Mouse (Mus musculus) mesoderm, embryonic 11.5 days (tissue): ENCODE measurements around the gene Zc3h15.
A peak's percentile ranks its signal among the peaks of the same experiment; 100 is the strongest.
"Not testable (repeated sequence)": the region's sequence is repeated elsewhere in the genome, so short reads cannot be mapped to it uniquely, and the experiment has no call there.

Source experiments
- DNase-seq: peaks from one replicate; pipeline ENCODE4 v3.0.0-alpha.2; 2012; ENCODE audit warnings: low read depth, low spot score

The Zc3h15 gene

DNA sequence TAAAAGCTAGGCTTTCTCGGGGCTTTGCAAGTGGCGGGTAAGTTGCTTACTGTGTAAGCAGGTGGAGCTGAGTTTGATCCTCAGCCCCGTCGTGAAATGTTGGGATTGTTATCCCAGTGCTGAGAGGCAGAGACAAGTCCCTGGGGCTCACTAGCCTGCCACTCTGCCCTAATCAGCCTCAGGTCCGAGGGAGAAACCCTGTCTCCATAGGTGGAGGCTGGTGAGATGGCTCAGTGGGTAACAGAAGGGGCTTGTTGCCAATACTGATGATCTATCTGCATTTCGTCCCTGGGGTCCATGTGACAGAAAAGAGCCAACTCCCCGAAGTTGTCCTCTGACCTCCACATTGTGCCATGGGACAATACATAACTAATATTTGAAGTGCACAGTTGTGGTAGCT, 30.2 kb downstream of the Zc3h15 start:
- peak; percentile 22 for DNase-seq

GRCm38 (mm10) chr2:83674896-83675295, 30.7 kb downstream of the Zc3h15 start:
- DNase-seq, result no peak

GRCm38 (mm10) chr2:83675681-83676080, 31.4 kb downstream of the Zc3h15 start:
- DNase-seq, result no peak

DNA sequence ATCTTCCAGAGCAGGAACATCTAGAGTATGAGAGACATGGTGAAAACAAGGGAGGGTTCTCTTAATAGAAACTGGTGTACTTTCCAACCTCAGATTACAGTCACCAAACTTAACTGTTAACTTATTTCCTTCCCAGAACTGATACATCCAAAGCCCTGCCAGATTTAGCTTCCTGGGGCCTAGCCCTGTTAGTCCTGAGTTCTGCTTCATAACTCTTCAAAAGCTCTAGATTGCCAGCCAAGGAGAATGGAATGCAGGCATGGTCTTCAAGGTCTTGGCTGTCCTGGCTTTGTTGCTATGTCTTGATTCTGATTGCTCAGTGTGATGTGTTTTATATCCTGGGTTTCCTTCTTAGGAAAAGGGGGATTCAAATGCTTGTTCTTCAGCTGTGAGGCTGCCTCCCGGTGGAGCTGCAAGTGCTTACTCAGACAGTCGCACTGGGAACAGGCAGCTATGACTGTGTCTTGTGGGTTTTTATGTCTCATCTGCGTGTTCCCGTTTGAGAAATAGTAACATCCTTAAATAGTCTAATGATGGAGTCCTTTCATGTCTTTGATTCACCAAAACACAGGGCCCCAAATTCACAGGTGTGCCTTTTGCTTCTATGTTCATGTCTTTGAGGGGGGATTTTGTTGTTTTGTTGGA, 32.1 kb downstream of the Zc3h15 start:
- DNase-seq, result no peak

DNA sequence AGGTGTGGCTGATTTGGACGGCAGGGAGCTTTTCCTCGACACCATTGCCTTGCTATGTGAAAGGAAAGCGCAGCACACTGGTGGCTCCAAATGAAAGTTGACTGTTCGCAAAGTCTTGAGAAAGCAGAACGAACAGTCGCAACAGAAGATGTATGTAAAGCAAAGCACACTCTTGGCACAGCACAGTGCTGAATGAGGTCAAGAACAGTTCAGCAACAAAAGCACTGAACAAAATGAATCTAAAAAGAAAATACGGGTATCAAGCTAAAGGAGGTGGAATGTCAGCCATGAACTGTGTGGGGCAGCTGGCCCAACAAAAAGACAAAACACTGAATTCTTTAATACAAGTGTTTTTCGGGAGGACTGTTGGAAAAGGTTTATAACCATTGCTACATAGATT, 37.1 kb downstream of the Zc3h15 start:
- no peak for DNase-seq

DNA sequence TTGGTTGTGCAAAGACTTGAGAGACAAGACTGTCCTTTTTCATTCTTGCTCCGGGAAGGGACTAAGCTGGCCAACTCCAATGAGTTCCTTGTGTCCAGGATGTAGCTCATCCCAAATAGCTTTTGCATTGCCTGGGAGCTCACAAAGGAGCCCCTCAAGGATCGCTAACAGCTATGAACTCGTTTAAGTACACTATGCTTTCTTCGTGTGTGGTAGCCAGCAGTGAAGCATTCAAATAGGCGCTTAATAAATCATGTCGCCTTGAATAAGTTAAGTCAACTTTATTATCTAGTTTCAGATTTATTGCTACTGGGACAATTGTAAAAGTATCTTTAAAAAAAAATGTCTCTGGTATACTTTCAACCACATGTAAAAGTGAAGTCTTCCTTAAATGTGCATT, 37.5 kb downstream of the Zc3h15 start:
- DNase-seq, result peak; percentile 73

GRCm38 (mm10) chr2:83682282-83682681, 38.0 kb downstream of the Zc3h15 start:
- peak; percentile 72 for DNase-seq

- no peak for DNase-seq
Observed at GRCm38 (mm10) chr2:83683731-83684519, 39.7 kb downstream of the Zc3h15 start.

DNA sequence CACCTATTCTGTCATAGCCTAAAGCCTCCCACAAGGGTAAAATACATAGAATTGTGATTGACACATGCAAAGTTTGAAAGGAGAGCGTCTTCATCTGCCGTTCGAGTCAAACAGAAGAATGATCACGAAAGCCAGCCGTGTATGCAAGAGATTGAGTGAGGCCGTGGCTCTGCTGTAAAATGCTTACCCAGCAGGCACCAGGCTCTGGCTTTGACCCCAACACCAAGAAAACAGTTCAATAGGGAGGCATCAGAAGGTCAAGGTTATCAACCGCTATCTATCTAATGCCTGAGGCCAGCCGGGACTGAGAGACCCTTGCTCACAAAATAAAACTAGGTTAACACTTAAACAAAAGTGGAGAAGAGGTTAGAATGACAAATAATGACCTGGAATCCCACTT, 40.5 kb downstream of the Zc3h15 start:
- DNase-seq, result no peak

DNA sequence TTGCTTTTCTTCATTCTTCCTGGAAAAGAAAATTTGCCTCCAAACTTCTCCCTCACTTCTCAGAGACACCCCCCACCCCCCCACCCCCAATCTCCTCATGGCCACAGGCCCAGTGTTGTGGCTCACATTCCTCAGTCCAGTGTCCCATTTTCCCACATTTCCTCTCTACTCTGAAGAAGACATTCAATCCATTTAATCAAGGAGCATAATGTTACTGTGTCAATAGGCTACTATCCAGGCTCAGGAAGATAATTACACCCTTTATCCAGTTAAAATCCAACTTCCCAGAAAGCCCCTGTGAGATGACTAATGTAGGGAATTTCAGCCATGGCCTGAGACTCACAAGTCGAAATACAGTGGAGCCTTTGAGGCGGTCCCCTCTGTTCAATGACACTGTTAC, 46.1 kb downstream of the Zc3h15 start:
- no peak for DNase-seq

GRCm38 (mm10) chr2:83692651-83693545, 48.7 kb downstream of the Zc3h15 start:
- no peak for DNase-seq

DNA sequence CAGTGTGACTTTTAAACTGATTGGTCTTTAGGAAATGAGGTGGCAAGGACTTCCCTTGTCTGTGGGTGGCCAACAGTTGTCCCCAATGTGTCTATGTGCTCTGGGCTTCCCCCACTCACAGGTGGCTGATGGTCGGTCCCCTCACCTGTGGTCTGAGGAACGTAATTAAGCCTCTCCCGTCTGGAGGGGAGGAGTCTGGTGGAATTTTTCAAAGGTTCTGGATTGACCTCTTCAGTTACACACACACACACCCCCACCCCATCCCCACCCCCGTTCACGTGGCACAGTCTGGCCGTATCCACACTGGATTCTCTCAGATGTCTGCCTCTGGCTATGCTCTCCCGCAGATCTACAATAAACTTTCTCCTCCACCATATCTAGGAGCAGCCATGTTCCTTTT, 49.8 kb downstream of the Zc3h15 start:
- no peak for DNase-seq

DNA sequence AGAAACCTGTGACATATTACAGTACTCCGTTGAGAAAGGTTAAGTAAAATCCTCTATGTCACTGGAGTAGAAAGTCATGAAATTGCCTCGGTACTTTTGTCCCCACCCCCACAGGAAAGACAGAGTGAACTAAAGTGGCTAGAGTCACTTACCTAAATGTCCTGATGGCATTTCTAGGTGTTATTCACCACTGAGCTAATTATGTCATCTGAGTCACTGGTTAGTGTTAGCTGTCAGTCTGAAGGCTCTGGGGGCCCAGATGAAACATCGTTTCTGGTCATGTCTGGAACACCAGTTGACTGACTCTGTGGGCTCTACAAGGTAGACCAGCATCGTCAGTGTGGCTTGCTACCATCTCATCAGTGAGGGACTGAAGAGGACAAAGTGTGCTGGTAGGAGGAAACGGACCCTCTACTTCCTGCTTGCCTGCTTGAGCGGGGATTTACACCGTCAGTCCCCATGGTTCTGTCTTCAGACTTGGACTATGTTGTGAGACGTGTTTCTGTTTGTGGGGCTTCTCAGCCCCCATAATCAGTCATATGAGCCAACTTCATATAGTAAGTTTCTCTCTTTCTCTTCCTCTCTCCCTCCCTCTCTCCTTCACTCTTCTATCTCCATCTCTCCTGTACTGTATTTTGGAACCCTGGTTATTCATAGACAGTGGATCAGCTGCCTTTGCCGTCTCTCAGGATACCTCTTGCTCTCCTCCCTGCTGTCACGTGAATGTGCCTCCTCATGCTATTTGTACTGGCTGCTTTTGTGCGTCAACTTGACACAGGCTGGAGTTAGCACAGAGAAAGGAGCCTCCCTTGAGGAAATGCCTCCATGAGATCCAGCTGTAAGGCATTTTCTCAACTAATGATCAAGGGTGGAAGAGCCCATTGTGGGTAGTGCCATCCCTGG, 51.4 kb downstream of the Zc3h15 start:
- DNase-seq, result no peak

DNA sequence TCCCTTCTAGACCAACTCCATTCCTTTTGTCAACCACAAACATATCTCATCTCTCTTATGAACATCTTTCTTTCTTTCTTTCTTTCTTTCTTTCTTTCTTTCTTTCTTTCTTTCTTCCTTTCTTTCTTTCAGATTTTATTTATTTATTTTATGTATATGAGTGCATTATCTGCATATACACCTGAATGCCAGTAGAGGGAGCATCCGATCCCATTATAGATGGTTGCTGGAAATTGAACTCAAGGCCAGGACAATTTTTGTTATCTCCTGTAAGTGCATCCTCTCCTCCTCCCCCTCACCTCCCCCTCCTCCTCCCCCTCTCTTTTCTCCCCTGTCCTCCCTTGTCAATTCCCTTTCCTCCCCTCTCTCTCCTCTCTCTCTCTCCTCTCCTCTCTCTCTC, 54.2 kb downstream of the Zc3h15 start:
- no peak for DNase-seq

DNA sequence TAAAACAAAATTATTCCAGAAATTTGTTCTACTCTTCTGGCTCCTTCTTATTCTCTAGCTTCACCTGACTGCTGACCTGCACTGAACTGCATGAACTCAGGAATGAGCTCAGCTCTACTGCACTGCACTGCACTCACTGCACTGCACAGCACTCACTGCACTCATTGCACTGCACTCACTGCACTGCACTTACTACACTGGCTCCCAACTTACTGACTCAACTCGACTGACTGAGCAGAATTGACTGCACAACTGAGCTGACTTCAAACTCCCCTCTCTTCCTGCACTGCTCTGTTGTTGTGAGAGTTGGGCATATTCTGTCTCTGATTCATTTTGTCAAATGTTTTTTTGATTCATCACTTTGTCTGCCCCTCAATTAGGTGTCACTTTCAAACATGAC, 55.1 kb downstream of the Zc3h15 start:
- DNase-seq, result no peak

DNA sequence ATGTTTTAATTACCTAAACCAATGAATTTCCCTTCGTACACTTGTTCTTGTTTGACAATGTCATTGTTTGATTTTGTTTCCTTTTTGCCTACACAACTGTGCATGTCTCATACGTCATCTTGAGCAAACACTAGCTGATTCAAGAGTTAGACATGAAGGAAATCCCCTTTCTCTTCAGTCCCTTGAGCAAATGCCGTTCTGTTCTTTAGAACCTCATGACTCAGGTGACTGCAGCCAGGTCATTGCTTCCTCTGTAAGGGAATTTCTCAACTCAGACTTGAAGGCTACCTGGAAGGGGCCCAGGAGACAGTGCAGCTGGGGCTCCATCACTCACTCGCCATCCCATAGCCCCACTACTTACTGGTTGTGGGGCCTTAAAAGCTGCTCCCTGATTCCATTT, 56.4 kb downstream of the Zc3h15 start:
- no peak for DNase-seq

DNA sequence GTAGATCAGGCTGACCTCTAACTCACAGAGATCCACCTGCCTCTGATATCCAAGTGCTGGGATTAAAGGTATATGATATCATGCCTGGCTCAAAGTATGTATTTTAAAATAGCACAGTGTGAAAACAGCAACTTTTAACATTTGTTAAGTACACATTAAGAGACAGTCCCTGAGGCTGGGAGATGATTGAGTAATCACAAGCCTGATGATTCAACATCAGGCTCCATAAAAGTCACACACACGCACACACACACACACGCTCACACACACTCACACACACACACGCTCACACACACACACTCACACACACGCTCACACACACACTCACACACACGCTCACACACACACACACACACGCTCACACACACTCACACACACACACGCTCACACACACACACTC, 58.2 kb downstream of the Zc3h15 start:
- no peak for DNase-seq

DNA sequence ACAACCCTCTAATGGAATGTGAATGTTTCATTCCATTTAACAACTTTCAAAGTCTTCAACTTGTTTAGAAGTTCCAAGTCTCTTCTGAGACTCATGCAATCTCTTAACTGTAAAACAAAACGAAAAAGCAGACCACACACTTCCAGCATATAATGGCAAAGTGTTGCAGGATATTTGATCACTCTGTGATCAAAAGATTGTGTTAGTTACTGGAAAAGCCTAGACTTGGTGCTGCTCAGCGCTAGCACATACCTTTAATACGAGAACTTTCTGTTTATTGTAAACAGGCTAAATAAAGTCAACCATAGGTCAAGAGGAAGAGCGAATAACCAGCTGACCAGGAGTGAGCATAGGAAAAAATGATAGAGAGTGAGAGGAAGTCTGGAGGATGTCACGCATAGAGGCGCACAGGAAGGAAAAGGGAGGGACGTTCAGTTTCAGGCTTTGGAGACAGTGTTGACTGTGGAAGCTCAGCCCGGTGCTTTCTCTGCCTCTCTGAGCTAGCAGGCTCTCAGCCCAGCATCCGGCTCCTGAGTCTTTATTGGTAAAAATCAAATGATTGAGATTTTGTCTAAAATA, 61.4 kb downstream of the Zc3h15 start:
- no peak for DNase-seq

DNA sequence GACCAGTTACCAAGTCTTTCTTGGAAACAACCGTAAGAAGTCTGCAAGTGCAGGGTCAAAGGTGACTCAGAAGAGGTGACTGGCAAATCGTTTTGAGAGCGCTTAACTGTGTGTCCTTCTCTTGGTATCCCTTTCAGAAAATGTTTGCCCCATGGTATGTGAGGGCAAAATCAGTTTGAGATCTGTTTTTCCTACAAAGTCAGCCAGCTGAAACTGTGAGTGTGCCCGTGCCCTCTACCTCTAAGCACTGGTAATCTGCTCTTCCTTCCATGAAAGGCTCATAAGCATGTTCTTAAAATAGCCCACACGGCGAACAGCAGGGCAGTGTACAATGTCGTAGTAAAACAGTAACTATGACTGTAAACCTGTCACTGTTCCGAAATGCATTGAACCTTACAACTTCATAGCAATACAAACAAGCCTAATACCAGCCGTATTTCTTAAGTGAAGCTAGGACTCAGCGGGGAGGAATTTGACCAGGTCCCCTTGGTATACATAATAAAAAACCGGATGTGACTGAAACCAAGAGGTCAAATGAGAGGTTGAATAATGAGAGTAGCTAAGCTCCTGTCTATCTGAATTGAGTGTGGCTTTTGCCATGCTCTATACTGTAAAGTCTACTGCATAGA, 65.8 kb downstream of the Zc3h15 start:
- DNase-seq, result peak; percentile 72

- not testable (repeated sequence) for DNase-seq
Observed at GRCm38 (mm10) chr2:83713281-83713680, 69.0 kb downstream of the Zc3h15 start.
